Mouse (Mus musculus) hindbrain, embryonic 11.5 days (tissue): ENCODE measurements around the gene Tmbim4. TPM values are rescaled to one million over a fixed set of nuclear protein-coding genes. Genes with fewer than 3 reads are reported as not detected.

Source experiments
- ATAC-seq: fragments of 200-750 bp; cut with Nextera tagmentation; 2 replicates; pipeline ENCODE4 v1.8.0; 2017; ENCODE audit warnings: mild to moderate bottlenecking, moderate TSS enrichment, moderate library complexity; ENCODE audit not compliant: low FRiP score
- DNase-seq: peaks from one replicate; pipeline ENCODE4 v3.0.0-alpha.2; 2015; ENCODE audit warnings: low spot score
- H3K27ac ChIP-seq: fragments of 300-500 bp; sonication (generic); 2 replicates; pipeline ENCODE4 v1.5.1; 2014; ENCODE audit warnings: mild to moderate bottlenecking, low read depth, low read length
- H3K27me3 ChIP-seq: fragments of 300-500 bp; sonication (generic); 2 replicates; pipeline ENCODE4 v1.6.1; 2014; ENCODE audit warnings: mild to moderate bottlenecking, low read length, moderate library complexity, mixed read lengths; ENCODE audit not compliant: control insufficient read depth, insufficient read depth
- H3K36me3 ChIP-seq: fragments of 300-500 bp; sonication (generic); 2 replicates; pipeline ENCODE4 v1.6.1; 2014; ENCODE audit warnings: mild to moderate bottlenecking, low read length, moderate library complexity, mixed read lengths; ENCODE audit not compliant: control insufficient read depth, insufficient read depth
- H3K4me1 ChIP-seq: fragments of 300-500 bp; sonication (generic); replicated peaks from 2 replicates; pipeline ENCODE4 v1.6.1; 2014; ENCODE audit warnings: low read length, mixed read lengths; ENCODE audit not compliant: control insufficient read depth, insufficient read depth
- H3K4me2 ChIP-seq: fragments of 300-500 bp; sonication (generic); replicated peaks from 2 replicates; pipeline ENCODE4 v1.6.1; 2014; ENCODE audit warnings: mild to moderate bottlenecking, low read depth, low read length
- H3K4me3 ChIP-seq: fragments of 300-500 bp; sonication (generic); 2 replicates; pipeline ENCODE4 v1.5.1; 2014; ENCODE audit warnings: low read depth, low read length
- H3K9ac ChIP-seq: fragments of 300-500 bp; sonication (generic); 2 replicates; pipeline ENCODE4 v1.6.1; 2014; ENCODE audit warnings: low read depth, low read length
- H3K9me3 ChIP-seq: fragments of 300-500 bp; sonication (generic); 2 replicates; pipeline ENCODE4 v1.6.1; 2016; ENCODE audit warnings: low read length; ENCODE audit not compliant: control insufficient read depth
- WGBS: fragments of 180-500 bp; shearing (Covaris S2); extraction: QIAGEN DNeasy Blood & Tissue Kit; methylation state at CpG from one replicate; pipeline ENCODE4 v1.1.7; 2014; 5-methylcytosine and 5-hydroxymethylcytosine counted together
- polyA plus RNA-seq: library from polyadenylated mRNA; unstranded; fragments of >200 nt; fragmentation: Nextera tagmentation; extraction: Ambion mirVana; gene quantifications from 2 replicates; pipeline ENCODE4 v1.2.1, GENCODE M21; 2014

Gene Tmbim4
- polyA plus RNA-seq, 1 experiment from 2014 or later: 94.4 TPM

GRCm38 (mm10) chr10:120168070-120168469 is 33.3 kb upstream of the Tmbim4 start:
- Histone ChIP-seq H3K4me1 (no peaks in the 10 kb centered on the region), H3K27ac (no peak overlapping the region), H3K4me2 (no peak overlapping the region), H3K36me3 (no peaks in the 10 kb centered on the region), H3K9ac (no peak overlapping the region), H3K4me3 (no peak overlapping the region), H3K9me3 (no peaks in the 10 kb centered on the region), H3K27me3 (no peaks in the 10 kb centered on the region)
- 86% methylated on average over 1 of the region's 1 CpGs for WGBS
- DNase-seq (no peak), ATAC-seq (no peak)

GRCm38 (mm10) chr10:120169064-120169463 is 32.3 kb upstream of the Tmbim4 start:
- Histone ChIP-seq H3K4me1 (no peaks in the 10 kb centered on the region), H3K27me3 (no peaks in the 10 kb centered on the region), H3K4me3 (no peak overlapping the region), H3K27ac (no peak overlapping the region), H3K9me3 (no peaks in the 10 kb centered on the region), H3K4me2 (no peak overlapping the region), H3K36me3 (no peaks in the 10 kb centered on the region), H3K9ac (no peak overlapping the region)
- DNase-seq (no peak), ATAC-seq (no peak)
- 61% methylated on average over 10 of the region's 10 CpGs for WGBS

DNA sequence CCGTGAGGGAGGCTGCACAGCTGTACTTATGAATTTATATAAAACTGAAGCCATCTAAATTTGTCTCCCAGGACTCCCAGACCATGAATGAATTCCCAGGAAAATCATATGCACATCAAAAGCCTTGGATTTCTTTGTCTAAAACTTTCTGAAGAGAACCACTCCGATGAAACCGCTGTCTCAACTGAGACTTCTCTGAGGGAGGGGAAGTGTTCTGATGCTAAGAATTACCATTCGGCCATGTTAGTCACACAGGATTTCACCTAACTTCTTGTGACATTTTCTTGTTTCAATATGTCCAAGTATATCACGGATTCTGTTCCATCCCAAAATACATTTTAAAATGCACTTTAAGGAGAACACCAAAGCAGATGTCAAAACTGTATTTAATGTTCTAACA is 31.5 kb upstream of the Tmbim4 start:
- no peak for DNase-seq
- 79% methylated on average over 5 of the region's 5 CpGs for WGBS

DNA sequence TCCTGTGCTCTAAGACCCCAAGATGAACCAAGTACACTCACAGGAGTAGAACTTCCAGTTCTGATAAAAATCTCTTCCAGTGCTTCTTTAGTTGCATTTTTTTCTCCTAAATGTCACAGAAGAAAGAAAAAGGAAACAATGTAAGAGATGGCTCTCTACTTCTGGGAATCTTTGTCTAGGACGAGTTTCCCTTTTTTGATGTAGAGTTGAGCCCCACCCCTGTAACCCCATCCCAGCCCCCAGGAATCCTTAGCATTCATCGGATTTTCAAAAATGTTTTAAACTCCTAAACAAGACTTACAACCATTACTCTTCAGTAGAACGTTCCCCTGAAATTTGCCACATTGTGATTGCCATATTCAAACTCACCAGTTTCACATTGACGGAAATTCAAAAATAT is 31.1 kb upstream of the Tmbim4 start:
- no peaks in the 10 kb centered on the region for H3K9me3 ChIP-seq
- H3K36me3 ChIP-seq: no peaks in the 10 kb centered on the region
- ATAC-seq: no peak
- no peak overlapping the region for H3K4me2 ChIP-seq
- H3K4me1 ChIP-seq: no peaks in the 10 kb centered on the region
- no peaks in the 10 kb centered on the region for H3K27me3 ChIP-seq
- H3K27ac ChIP-seq: no peak overlapping the region
- no peak overlapping the region for H3K9ac ChIP-seq
- no peak overlapping the region for H3K4me3 ChIP-seq
- 68% methylated on average over 4 of the region's 4 CpGs for WGBS
- DNase-seq: no peak

More for the DNA sequence above, 31.5 kb upstream of the Tmbim4 start:
- no peak for ATAC-seq
- no peaks in the 10 kb centered on the region for H3K36me3 ChIP-seq
- no peaks in the 10 kb centered on the region for H3K9me3 ChIP-seq
- H3K27ac ChIP-seq: no peak overlapping the region
- no peaks in the 10 kb centered on the region for H3K27me3 ChIP-seq
- no peaks in the 10 kb centered on the region for H3K4me1 ChIP-seq
- H3K9ac ChIP-seq: no peak overlapping the region
- no peak overlapping the region for H3K4me3 ChIP-seq
- H3K4me2 ChIP-seq: no peak overlapping the region

DNA sequence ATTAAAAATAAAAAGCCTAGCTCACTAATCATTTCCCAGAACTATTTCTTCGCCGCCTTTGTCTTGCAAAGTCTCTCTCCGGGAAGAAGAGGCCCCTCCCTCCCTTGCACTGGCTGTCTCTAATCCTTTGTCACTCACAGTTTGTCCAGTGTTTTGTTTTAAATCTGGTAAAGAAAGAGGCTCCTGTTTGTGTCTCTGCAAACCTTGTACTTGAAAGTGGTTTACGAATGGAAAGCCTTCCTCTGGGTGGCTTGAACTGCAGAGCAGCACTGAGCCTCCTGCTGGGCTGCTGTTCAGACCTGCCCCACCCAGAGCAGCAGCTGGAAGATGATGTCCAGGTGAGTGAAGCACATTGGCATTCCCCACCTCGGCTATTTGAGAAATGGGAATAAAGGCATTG is 30.1 kb upstream of the Tmbim4 start:
- WGBS: 35% methylated on average over 5 of the region's 5 CpGs
- ATAC-seq: no peak

GRCm38 (mm10) chr10:120174192-120174705 is 27.1 kb upstream of the Tmbim4 start:
- 85% methylated on average over 15 of the region's 15 CpGs for WGBS
- no peak for ATAC-seq
- no peak overlapping the region for H3K9ac ChIP-seq

More for the DNA sequence above, 30.1 kb upstream of the Tmbim4 start:
- no peaks in the 10 kb centered on the region for H3K9me3 ChIP-seq
- no peak overlapping the region for H3K9ac ChIP-seq
- H3K4me2 ChIP-seq: no peak overlapping the region
- H3K27me3 ChIP-seq: no peaks in the 10 kb centered on the region
- no peaks in the 10 kb centered on the region for H3K36me3 ChIP-seq
- no peak for DNase-seq
- H3K4me3 ChIP-seq: no peak overlapping the region
- H3K4me1 ChIP-seq: no peaks in the 10 kb centered on the region
- no peak overlapping the region for H3K27ac ChIP-seq

DNA sequence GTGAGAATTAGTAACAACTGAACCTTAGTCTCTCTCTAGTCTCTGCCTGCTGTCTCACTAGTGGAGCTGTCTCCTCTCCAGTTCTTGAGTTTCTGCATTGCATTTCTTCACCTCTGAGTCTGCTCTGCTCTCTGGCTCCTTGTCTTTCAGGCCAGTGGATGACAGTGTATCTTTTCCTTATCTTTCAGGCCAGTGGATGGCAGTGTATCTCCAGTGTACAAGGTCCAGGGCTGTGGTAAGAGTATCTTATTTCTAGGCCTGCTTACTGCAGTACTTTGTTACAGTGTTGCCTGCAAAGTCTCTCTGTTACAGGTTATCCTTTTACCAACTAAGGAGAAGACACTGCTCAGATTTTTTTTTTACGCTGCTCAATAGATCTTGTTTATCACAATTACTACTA is 18.5 kb upstream of the Tmbim4 start:
- Histone ChIP-seq H3K36me3 (no peaks in the 10 kb centered on the region), H3K9ac (no peak overlapping the region), H3K4me1 (no peaks in the 10 kb centered on the region), H3K4me3 (no peak overlapping the region), H3K9me3 (no peaks in the 10 kb centered on the region), H3K27me3 (no peaks in the 10 kb centered on the region), H3K27ac (no peak overlapping the region), H3K4me2 (no peak overlapping the region)
- DNase-seq (no peak), ATAC-seq (no peak)
- WGBS: 96% methylated on average over 1 of the region's 1 CpGs

More at GRCm38 (mm10) chr10:120174192-120174705, 27.1 kb upstream of the Tmbim4 start:
- Histone ChIP-seq H3K4me3 (no peak overlapping the region), H3K9me3 (no peaks in the 10 kb centered on the region), H3K27ac (no peak overlapping the region), H3K4me2 (no peak overlapping the region), H3K36me3 (no peaks in the 10 kb centered on the region), H3K27me3 (no peaks in the 10 kb centered on the region), H3K4me1 (no peaks in the 10 kb centered on the region)
- DNase-seq: no peak

GRCm38 (mm10) chr10:120183342-120183741 is 18.0 kb upstream of the Tmbim4 start:
- Histone ChIP-seq H3K4me2 (no peak overlapping the region), H3K9me3 (no peaks in the 10 kb centered on the region), H3K4me1 (no peaks in the 10 kb centered on the region), H3K27me3 (no peaks in the 10 kb centered on the region), H3K27ac (no peak overlapping the region), H3K4me3 (no peak overlapping the region), H3K36me3 (no peaks in the 10 kb centered on the region), H3K9ac (no peak overlapping the region)
- DNase-seq (no peak), ATAC-seq (no peak)
- 90% methylated on average over 2 of the region's 2 CpGs for WGBS

DNA sequence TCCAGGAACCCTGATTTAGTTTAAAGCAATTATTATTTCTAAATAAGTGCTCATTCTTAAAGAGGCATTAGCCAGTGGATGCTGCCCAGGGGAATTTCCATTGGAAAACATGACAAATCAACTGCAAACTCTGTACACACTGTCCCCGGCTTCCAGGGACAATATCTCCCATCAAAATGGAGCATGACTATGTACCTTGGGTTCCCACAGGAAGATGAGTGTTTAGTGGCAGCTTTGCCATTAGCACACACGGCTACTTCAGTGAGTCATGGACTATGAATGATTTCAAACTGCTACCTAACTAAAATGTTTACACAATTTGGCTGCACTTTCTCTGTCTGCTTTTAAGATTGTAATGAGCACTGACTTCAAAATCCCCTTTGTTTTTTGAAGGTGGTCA is 12.9 kb upstream of the Tmbim4 start:
- no peak overlapping the region for H3K4me2 ChIP-seq
- no peak overlapping the region for H3K9ac ChIP-seq
- H3K27ac ChIP-seq: no peak overlapping the region
- ATAC-seq (no peak), DNase-seq (no peak)
- no peaks in the 10 kb centered on the region for H3K9me3 ChIP-seq
- no peaks in the 10 kb centered on the region for H3K27me3 ChIP-seq
- WGBS: 81% methylated on average over 2 of the region's 2 CpGs
- no peak overlapping the region for H3K4me3 ChIP-seq
- H3K4me1 ChIP-seq: no peaks in the 10 kb centered on the region
- no peaks in the 10 kb centered on the region for H3K36me3 ChIP-seq
